Mouse (Mus musculus) erythroblast, embryonic 14.5 days (primary cell): ENCODE measurements around the gene Vmn1r183.
"Not testable (repeated sequence)": the region's sequence is repeated elsewhere in the genome, so short reads cannot be mapped to it uniquely, and the experiment has no call there.

ENCODE experiments used
- GATA1 ChIP-seq: IDR thresholded peaks from 2 replicates; pipeline ENCODE4 v1.6.1; 2012; ENCODE audit warnings: low read length, inconsistent platforms, mixed read lengths
- TAL1 ChIP-seq: IDR thresholded peaks from 3 replicates; pipeline ENCODE4 v1.6.1; 2012; ENCODE audit warnings: low read length, inconsistent platforms, mixed read lengths

DNA sequence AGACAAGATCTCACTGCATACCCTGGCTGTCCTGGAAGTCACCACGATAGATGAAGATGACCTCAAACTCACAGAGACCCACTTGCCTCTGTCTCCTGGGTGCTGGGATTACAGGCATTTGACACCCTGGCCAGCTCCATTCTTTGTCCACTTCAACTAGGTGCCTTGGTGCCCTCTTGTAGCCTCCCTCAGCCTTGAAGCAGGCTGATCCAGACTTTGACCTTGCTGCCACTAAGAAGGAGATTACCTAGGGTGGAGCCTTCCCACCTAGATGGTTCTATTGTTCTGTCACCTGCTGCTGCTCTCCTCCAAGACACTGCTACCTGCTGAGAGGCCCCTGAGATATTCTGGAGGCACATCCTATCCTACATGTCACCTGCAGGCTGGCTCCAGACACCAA, 21.4 kb downstream of the Vmn1r183 start:
- TF ChIP-seq TAL1, GATA1: not testable (repeated sequence)
